Mouse (Mus musculus): Measurements from ENCODE around the gene Galr3. TPM values are rescaled to one million over a fixed set of nuclear protein-coding genes. Genes with fewer than 3 reads are reported as not detected.

The Galr3 gene
- total and polyA plus RNA-seq, 3 experiments: 0.70 to 1.6 (median 1.2) TPM

GRCm38 (mm10) chr15:79051461-79052360, 10.0 kb downstream of the Galr3 start:
- Histone ChIP-seq H3K4me1 (ENCODE audit: control insufficient read depth in 1 of 2, insufficient read depth in 2 of 2) (peaks cover 21 to 35% of the 10 kb centered on the region in 2 experiments), H3K79me2 (replicated peaks; ENCODE audit: control insufficient read depth, extremely low read depth, insufficient read depth, poor library complexity, severe bottlenecking) (no peaks in the 10 kb centered on the region), H3K36me3 (replicated peaks in 1 of 2; ENCODE audit: control insufficient read depth in 1 of 2, insufficient read depth in 1 of 2, low read length in 1 of 2) (peaks cover 43 to 57% of the 10 kb centered on the region in 2 experiments), H3K9ac (ENCODE audit: insufficient read depth, low read depth) (no peak overlapping the region), H3K4me3 (replicated peaks in 1 of 3; ENCODE audit: low read depth in 2 of 3, low read length in 2 of 3, poor library complexity in 1 of 3) (no peak overlapping the region), H3K9me3 (replicated peaks; ENCODE audit: low read length) (no peaks in the 10 kb centered on the region), H3K27me3 (replicated peaks) (no peaks in the 10 kb centered on the region), H3K27ac (ENCODE audit: insufficient read depth, low read depth) (no peak overlapping the region), H3K4me2 (ENCODE audit: insufficient read depth, low read depth, poor library complexity, severe bottlenecking) (no peak overlapping the region)
- dilution Hi-C loops (cut with MboI; ENCODE audit: extremely low pct_ligation_motif_present, extremely low pct_unique_long_range_greater_than_20kb, low sequenced_read_pairs) (no loop called here), in situ Hi-C loops (cut with MboI; ENCODE audit: low pct_ligation_motif_present, low pct_unique_long_range_greater_than_20kb, low sequenced_read_pairs) (no loop called here)
- no peak for DNase-seq (ENCODE audit: extremely low read depth)
- TF ChIP-seq RAD21 (IDR thresholded peaks at IDR 0.05; ENCODE audit: low read depth, low read length) (no peak), POLR2AphosphoS2 (IDR thresholded peaks at IDR 0.05; ENCODE audit: low read depth, low read length) (no peak), ZC3H11A (IDR thresholded peaks at IDR 0.05; ENCODE audit: low read depth, low read length) (no peak), NRF1 (IDR thresholded peaks at IDR 0.05; ENCODE audit: low read depth, low read length) (no peak), CHD2 (IDR thresholded peaks at IDR 0.05; ENCODE audit: low read length) (no peak), MAFK (IDR thresholded peaks at IDR 0.05; ENCODE audit: insufficient replicate concordance, low read length) (no peak), USF2 (conservative IDR thresholded peaks at IDR 0.05; ENCODE audit: low read depth, low read length) (no peak)

GRCm38 (mm10) chr15:79052366-79052765, 10.7 kb downstream of the Galr3 start:
- peaks cover 49 to 62% of the 10 kb centered on the region in 2 experiments for H3K36me3 ChIP-seq (replicated peaks in 1 of 2; ENCODE audit: control insufficient read depth in 1 of 2, insufficient read depth in 1 of 2, low read length in 1 of 2)

More at GRCm38 (mm10) chr15:79052366-79052765, 10.7 kb downstream of the Galr3 start:
- peaks cover 21 to 35% of the 10 kb centered on the region in 2 experiments for H3K4me1 ChIP-seq (ENCODE audit: control insufficient read depth in 1 of 2, insufficient read depth in 2 of 2)
- no peaks in the 10 kb centered on the region for H3K9me3 ChIP-seq (replicated peaks; ENCODE audit: low read length)
- H3K27ac ChIP-seq (ENCODE audit: insufficient read depth, low read depth): no peak overlapping the region
- no peaks in the 10 kb centered on the region for H3K79me2 ChIP-seq (replicated peaks; ENCODE audit: control insufficient read depth, extremely low read depth, insufficient read depth, poor library complexity, severe bottlenecking)
- in situ Hi-C loops (cut with MboI; ENCODE audit: low pct_ligation_motif_present, low pct_unique_long_range_greater_than_20kb, low sequenced_read_pairs): no loop called here
- no peaks in the 10 kb centered on the region for H3K27me3 ChIP-seq (replicated peaks)
- no peak overlapping the region for H3K4me2 ChIP-seq (ENCODE audit: insufficient read depth, low read depth, poor library complexity, severe bottlenecking)
- DNase-seq (ENCODE audit: extremely low read depth): no peak
- no peak for TF ChIP-seq POLR2A (IDR thresholded peaks at IDR 0.05; ENCODE audit: low read depth, low read length)
- no peak for TF ChIP-seq PAX5 (IDR thresholded peaks at IDR 0.05; ENCODE audit: low read length)
- no peak for TF ChIP-seq RCOR1 (conservative IDR thresholded peaks at IDR 0.05; ENCODE audit: low read depth, low read length)
- no peak for TF ChIP-seq ZNF384 (IDR thresholded peaks at IDR 0.05; ENCODE audit: low read depth, low read length)
- TF ChIP-seq HCFC1 (IDR thresholded peaks at IDR 0.05; ENCODE audit: low read depth, low read length): no peak
- TF ChIP-seq MYC (IDR thresholded peaks at IDR 0.05; ENCODE audit: low read depth, low read length): no peak
- TF ChIP-seq CTCF (conservative IDR thresholded peaks at IDR 0.05 in 1 of 2, IDR thresholded peaks at IDR 0.05 in 1 of 2; ENCODE audit: low read depth in 2 of 2, low read length in 2 of 2): no peak
- no peak for TF ChIP-seq NELFE (IDR thresholded peaks at IDR 0.05; ENCODE audit: low read depth, low read length)
- no peak for TF ChIP-seq ZMIZ1 (IDR thresholded peaks at IDR 0.05; ENCODE audit: low read depth, low read length)
- TF ChIP-seq ELF1 (IDR thresholded peaks at IDR 0.05; ENCODE audit: low read depth, low read length): no peak
- TF ChIP-seq NRF1 (IDR thresholded peaks at IDR 0.05; ENCODE audit: low read depth, low read length): no peak
- no peak for TF ChIP-seq TBP (conservative IDR thresholded peaks at IDR 0.05; ENCODE audit: low read depth, low read length)
- TF ChIP-seq POLR2AphosphoS2 (IDR thresholded peaks at IDR 0.05; ENCODE audit: low read depth, low read length): no peak
- no peak for TF ChIP-seq GABPA (IDR thresholded peaks at IDR 0.05; ENCODE audit: insufficient replicate concordance, low read depth, low read length)
- TF ChIP-seq RAD21 (IDR thresholded peaks at IDR 0.05; ENCODE audit: low read depth, low read length): no peak
- TF ChIP-seq JUN (IDR thresholded peaks at IDR 0.05; ENCODE audit: insufficient read depth, low read depth, low read length): no peak
- TF ChIP-seq MAFK (IDR thresholded peaks at IDR 0.05; ENCODE audit: insufficient replicate concordance, low read length): no peak
- no peak for TF ChIP-seq CHD1 (IDR thresholded peaks at IDR 0.05; ENCODE audit: low read depth, low read length)
- TF ChIP-seq KAT2A (IDR thresholded peaks at IDR 0.05; ENCODE audit: insufficient replicate concordance, low read length): no peak
- no peak for TF ChIP-seq E2F4 (IDR thresholded peaks at IDR 0.05; ENCODE audit: insufficient replicate concordance, low read depth, low read length)
- no peak overlapping the region for H3K9ac ChIP-seq (ENCODE audit: insufficient read depth, low read depth)
- no peak overlapping the region for H3K4me3 ChIP-seq (replicated peaks in 1 of 3; ENCODE audit: low read depth in 2 of 3, low read length in 2 of 3, poor library complexity in 1 of 3)
- dilution Hi-C loops (cut with MboI; ENCODE audit: extremely low pct_ligation_motif_present, extremely low pct_unique_long_range_greater_than_20kb, low sequenced_read_pairs): no loop called here

Data from CH12.LX (cell line).